Mouse (Mus musculus) kidney, embryonic 15.5 days (tissue): ENCODE measurements at regions not wholly inside any gene's neighbourhood (a gene's known extent, or its start where the extent isn't known, plus 50 kb on each side); places are given as distances from the start of the nearest gene placed in this dataset.

ENCODE experiments used
- ATAC-seq: fragments of 200-750 bp; cut with Nextera tagmentation; replicated peaks from 2 replicates; pipeline ENCODE4 v1.8.0; 2017; ENCODE audit warnings: moderate TSS enrichment; ENCODE audit not compliant: low FRiP score
- H3K27ac ChIP-seq: fragments of 300-500 bp; sonication (generic); 2 replicates; pipeline ENCODE4 v1.5.1; 2015; ENCODE audit warnings: mild to moderate bottlenecking, inconsistent platforms
- H3K27me3 ChIP-seq: fragments of 300-500 bp; sonication (generic); 2 replicates; pipeline ENCODE4 v1.6.1; 2015; ENCODE audit warnings: inconsistent platforms
- H3K36me3 ChIP-seq: fragments of 300-500 bp; sonication (generic); 2 replicates; pipeline ENCODE4 v1.6.1; 2015; ENCODE audit warnings: inconsistent platforms
- H3K4me1 ChIP-seq: fragments of 300-500 bp; sonication (generic); 2 replicates; pipeline ENCODE4 v1.6.1; 2015; ENCODE audit warnings: inconsistent platforms
- H3K4me2 ChIP-seq: fragments of 300-500 bp; sonication (generic); 2 replicates; pipeline ENCODE4 v1.6.1; 2015; ENCODE audit warnings: moderate library complexity, mild to moderate bottlenecking, inconsistent platforms
- H3K4me3 ChIP-seq: fragments of 300-500 bp; sonication (generic); replicated peaks from 2 replicates; pipeline ENCODE4 v1.5.1; 2015; ENCODE audit warnings: mild to moderate bottlenecking, inconsistent platforms
- H3K9ac ChIP-seq: fragments of 300-500 bp; sonication (generic); 2 replicates; pipeline ENCODE4 v1.6.1; 2015; ENCODE audit warnings: mild to moderate bottlenecking, inconsistent platforms
- H3K9me3 ChIP-seq: fragments of 300-500 bp; sonication (generic); replicated peaks from 2 replicates; pipeline ENCODE4 v1.6.1; 2016; ENCODE audit warnings: inconsistent platforms
- WGBS: fragments of 180-500 bp; shearing (Covaris S2); methylation state at CpG from one replicate; pipeline ENCODE4 v1.1.7; 2015; ENCODE audit warnings: mixed read lengths; 5-methylcytosine and 5-hydroxymethylcytosine counted together

GRCm38 (mm10) chr14:103417110-103418061, 70.8 kb upstream of the Mycbp2 start:
- H3K27ac ChIP-seq, result no peak overlapping the region
- H3K4me2 ChIP-seq, result no peak overlapping the region
- H3K9me3 ChIP-seq, result no peaks in the 10 kb centered on the region
- no peaks in the 10 kb centered on the region for H3K36me3 ChIP-seq
- 88% methylated on average over 12 of the region's 12 CpGs for WGBS
- H3K4me1 ChIP-seq, result no peaks in the 10 kb centered on the region
- ATAC-seq, result no peak
- no peak overlapping the region for H3K9ac ChIP-seq
- H3K4me3 ChIP-seq, result no peak overlapping the region
- H3K27me3 ChIP-seq, result no peaks in the 10 kb centered on the region

- WGBS, result 83% methylated on average over 2 of the region's 2 CpGs
- Histone ChIP-seq H3K4me2 (no peak overlapping the region), H3K9ac (no peak overlapping the region), H3K27ac (no peak overlapping the region), H3K4me3 (no peak overlapping the region), H3K4me1 (no peaks in the 10 kb centered on the region), H3K36me3 (no peaks in the 10 kb centered on the region), H3K9me3 (no peaks in the 10 kb centered on the region), H3K27me3 (no peaks in the 10 kb centered on the region)
- no peak for ATAC-seq
These were observed 58.0 kb upstream of the Mycbp2 start for GRCm38 (mm10) chr14:103404611-103405010.

- Histone ChIP-seq H3K9ac (no peak overlapping the region), H3K9me3 (no peaks in the 10 kb centered on the region), H3K27ac (no peak overlapping the region), H3K27me3 (no peaks in the 10 kb centered on the region), H3K4me3 (no peak overlapping the region), H3K36me3 (no peaks in the 10 kb centered on the region), H3K4me2 (no peak overlapping the region), H3K4me1 (no peaks in the 10 kb centered on the region)
- WGBS, result 73% methylated on average over 3 of the region's 3 CpGs
- ATAC-seq, result no peak
These were observed 56.4 kb upstream of the Mycbp2 start for GRCm38 (mm10) chr14:103403054-103403453.

- no peaks in the 10 kb centered on the region for H3K36me3 ChIP-seq
- H3K27ac ChIP-seq, result no peak overlapping the region
- H3K4me3 ChIP-seq, result no peak overlapping the region
- no peaks in the 10 kb centered on the region for H3K27me3 ChIP-seq
- no peak for ATAC-seq
- no peak overlapping the region for H3K9ac ChIP-seq
- 78% methylated on average over 2 of the region's 2 CpGs for WGBS
- no peaks in the 10 kb centered on the region for H3K9me3 ChIP-seq
- no peaks in the 10 kb centered on the region for H3K4me1 ChIP-seq
- no peak overlapping the region for H3K4me2 ChIP-seq
These were observed 55.4 kb upstream of the Mycbp2 start for GRCm38 (mm10) chr14:103401983-103402382.

DNA sequence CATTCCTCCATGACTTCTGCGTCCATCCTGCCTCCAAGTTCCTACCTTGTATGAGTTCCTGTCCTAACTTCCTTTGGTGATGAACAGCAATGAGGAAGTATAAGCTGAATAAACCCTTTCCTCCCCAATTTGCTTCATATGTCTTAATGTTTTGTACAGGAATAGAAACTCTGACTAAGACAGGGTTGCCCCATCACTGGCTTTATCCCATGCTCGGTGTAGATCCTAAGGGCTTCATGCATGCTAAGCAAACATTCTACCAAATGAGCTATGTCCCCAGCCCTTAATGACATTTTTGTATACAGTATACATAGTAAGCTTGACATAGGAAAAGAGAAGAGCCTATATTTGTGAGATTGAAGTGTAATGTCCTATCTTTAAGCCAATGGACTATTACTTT, 54.7 kb upstream of the Mycbp2 start:
- H3K4me1 ChIP-seq, result no peaks in the 10 kb centered on the region
- H3K9me3 ChIP-seq, result no peaks in the 10 kb centered on the region
- no peak overlapping the region for H3K4me3 ChIP-seq
- 82% methylated on average over 2 of the region's 2 CpGs for WGBS
- no peak for ATAC-seq
- no peaks in the 10 kb centered on the region for H3K36me3 ChIP-seq
- no peak overlapping the region for H3K4me2 ChIP-seq
- H3K9ac ChIP-seq, result no peak overlapping the region
- no peaks in the 10 kb centered on the region for H3K27me3 ChIP-seq
- H3K27ac ChIP-seq, result no peak overlapping the region

- no peak for ATAC-seq
- Histone ChIP-seq H3K27ac (no peak overlapping the region), H3K36me3 (no peaks in the 10 kb centered on the region), H3K9ac (no peak overlapping the region), H3K4me2 (no peak overlapping the region), H3K4me3 (no peak overlapping the region), H3K27me3 (no peaks in the 10 kb centered on the region), H3K4me1 (no peaks in the 10 kb centered on the region), H3K9me3 (no peaks in the 10 kb centered on the region)
- 80% methylated on average over 1 of the region's 1 CpGs for WGBS
These were observed 51.8 kb upstream of the Mycbp2 start for GRCm38 (mm10) chr14:103398401-103398800.
